Mouse (Mus musculus): ENCODE measurements at regions not wholly inside any gene's neighbourhood (a gene's known extent, or its start where the extent isn't known, plus 50 kb on each side); places are given as distances from the start of the nearest gene placed in this dataset.

DNA sequence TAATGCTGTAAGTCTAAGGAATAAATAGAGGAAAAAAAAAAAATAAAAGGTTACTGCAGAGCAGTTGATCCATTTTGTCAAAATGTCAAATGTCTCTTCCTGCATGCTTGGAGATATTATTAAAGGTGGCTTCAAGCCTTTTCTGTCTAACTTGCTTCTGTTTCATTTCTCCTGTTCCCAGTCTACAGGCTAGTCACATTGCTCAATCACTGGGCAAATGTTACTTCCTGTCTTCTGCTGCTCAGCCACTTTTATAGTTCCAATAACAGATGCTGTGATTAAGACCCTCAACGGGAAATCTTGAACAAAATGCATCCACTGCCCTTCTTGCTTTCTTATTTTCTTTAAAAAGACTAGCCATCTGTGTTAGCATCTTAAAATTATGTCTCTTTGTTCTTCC lies 1445.2 kb upstream of the Pcdh17 start:
- WGBS = 65% methylated on average over 1 of the region's 1 CpGs
- H3K9me3 ChIP-seq (replicated peaks) = no peaks in the 10 kb centered on the region
- H3K9ac ChIP-seq = no peak overlapping the region
- H3K4me2 ChIP-seq = no peak overlapping the region
- no peaks in the 10 kb centered on the region for H3K4me1 ChIP-seq
- no peaks in the 10 kb centered on the region for H3K36me3 ChIP-seq (ENCODE audit: poor library complexity, severe bottlenecking)
- no peak overlapping the region for H3K4me3 ChIP-seq
- no peaks in the 10 kb centered on the region for H3K27me3 ChIP-seq
- ATAC-seq = no peak
- no peak overlapping the region for H3K27ac ChIP-seq

DNA sequence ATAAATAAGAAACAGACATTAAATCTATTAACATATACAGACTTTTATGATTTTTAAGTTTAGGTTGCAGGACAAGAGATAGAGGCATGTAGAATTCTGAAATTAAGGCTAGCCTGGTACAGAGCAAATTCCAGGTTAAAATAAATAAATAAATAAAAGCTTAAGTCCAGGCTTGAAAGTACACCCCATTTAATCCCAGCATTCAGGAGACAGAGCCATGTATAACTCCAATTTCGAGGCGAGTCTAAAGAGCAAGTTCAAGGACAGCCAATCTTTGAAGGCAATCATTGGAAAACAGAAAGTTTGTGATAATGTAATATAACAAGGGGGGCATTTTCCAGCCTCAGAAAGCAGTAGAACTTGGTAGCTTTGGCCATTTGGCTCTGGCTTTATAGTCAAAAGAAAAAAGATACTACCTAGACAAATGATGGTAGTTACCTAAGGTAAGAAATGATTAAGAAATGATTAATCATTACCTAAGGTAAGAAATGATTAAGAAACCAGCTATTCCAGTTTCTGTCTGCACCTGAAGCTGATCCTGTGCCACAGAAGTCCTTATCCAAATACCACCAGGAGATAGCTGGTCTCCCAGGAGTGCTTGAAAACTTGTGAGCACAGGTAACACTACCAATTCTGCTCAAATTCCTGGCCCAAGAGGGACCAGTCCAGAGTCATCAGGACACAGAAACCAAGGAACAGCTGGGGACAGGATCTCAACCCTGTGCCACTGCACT lies 1441.0 kb upstream of the Pcdh17 start:
- H3K27ac ChIP-seq = no peak overlapping the region

DNA sequence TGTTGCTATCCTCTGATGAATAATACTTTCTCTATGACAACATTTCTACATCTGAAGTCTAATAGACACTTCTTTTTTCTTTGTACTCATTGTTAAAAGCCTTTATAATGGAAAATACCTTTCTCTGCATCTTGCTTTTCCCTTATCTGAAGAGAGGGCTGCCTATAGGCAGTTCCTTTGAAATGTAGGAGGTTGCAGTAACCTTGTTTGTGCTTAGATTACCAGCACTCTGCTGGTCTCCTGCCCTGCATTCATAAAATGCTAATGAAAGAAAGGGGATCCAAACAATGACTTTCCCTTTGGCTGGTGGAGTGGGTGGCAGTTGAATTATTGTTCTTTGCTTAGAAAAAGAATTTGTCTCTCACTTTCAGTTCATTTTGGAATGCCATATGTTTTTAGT lies 1434.8 kb upstream of the Pcdh17 start:
- H3K9me3 ChIP-seq (replicated peaks) = no peaks in the 10 kb centered on the region
- no peak overlapping the region for H3K27ac ChIP-seq
- peaks cover 3% of the 10 kb centered on the region; the same call in 1 of the 2 replicates for H3K4me1 ChIP-seq
- ATAC-seq = no peak
- no peaks in the 10 kb centered on the region for H3K27me3 ChIP-seq
- H3K4me2 ChIP-seq = no peak overlapping the region
- no peaks in the 10 kb centered on the region for H3K36me3 ChIP-seq (ENCODE audit: poor library complexity, severe bottlenecking)
- H3K4me3 ChIP-seq = no peak overlapping the region
- H3K9ac ChIP-seq = no peak overlapping the region

More for the DNA sequence above, 1441.0 kb upstream of the Pcdh17 start:
- WGBS = 92% methylated on average over 2 of the region's 2 CpGs
- ATAC-seq = no peak
- no peak overlapping the region for H3K4me2 ChIP-seq
- H3K27me3 ChIP-seq = no peaks in the 10 kb centered on the region
- H3K4me3 ChIP-seq = no peak overlapping the region
- no peaks in the 10 kb centered on the region for H3K4me1 ChIP-seq
- H3K9me3 ChIP-seq (replicated peaks) = no peaks in the 10 kb centered on the region
- no peak overlapping the region for H3K9ac ChIP-seq
- H3K36me3 ChIP-seq (ENCODE audit: poor library complexity, severe bottlenecking) = no peaks in the 10 kb centered on the region

DNA sequence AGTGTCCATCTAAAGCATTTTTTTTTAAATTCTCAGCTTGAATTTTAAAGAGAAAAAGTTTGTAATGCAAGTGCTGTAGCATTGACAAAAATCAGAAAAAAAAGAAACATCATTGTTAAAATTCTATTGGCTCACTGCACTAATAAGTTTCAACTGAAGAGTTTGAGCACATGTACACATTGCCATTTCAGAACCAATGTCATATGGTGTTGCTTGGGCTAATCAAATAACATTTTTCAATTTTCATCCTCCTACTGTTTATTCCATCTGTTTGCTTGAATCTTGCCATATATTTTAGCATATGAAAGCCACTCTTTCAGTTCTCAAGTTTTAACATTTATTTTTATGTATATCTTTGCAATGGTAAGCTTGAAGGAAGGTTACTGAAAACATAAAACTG lies 1421.5 kb upstream of the Pcdh17 start:
- Histone ChIP-seq H3K27ac (no peak overlapping the region), H3K9ac (no peak overlapping the region), H3K4me3 (no peak overlapping the region), H3K4me2 (no peak overlapping the region), H3K27me3 (no peaks in the 10 kb centered on the region), H3K4me1 (no peaks in the 10 kb centered on the region), H3K36me3 (ENCODE audit: poor library complexity, severe bottlenecking) (no peaks in the 10 kb centered on the region), H3K9me3 (replicated peaks) (no peaks in the 10 kb centered on the region)
- peak; percentile 69; the same call in 1 of the 2 replicates for ATAC-seq
